Mouse (Mus musculus) liver, embryonic 14.5 days (tissue): ENCODE results near the gene Utrn. TPM values are rescaled to one million over a fixed set of nuclear protein-coding genes. Genes with fewer than 3 reads are reported as not detected.

ENCODE experiments used
- ATAC-seq: fragments of 200-750 bp; cut with Nextera tagmentation; 2 replicates; pipeline ENCODE4 v1.8.0; 2017; ENCODE audit warnings: moderate number of reproducible peaks, mild to moderate bottlenecking, moderate library complexity; ENCODE audit not compliant: insufficient read depth
- DNase-seq, 3 experiments: peaks; one replicate each; pipeline ENCODE4 v3.0.0-alpha.2; 2012 to 2013; ENCODE audit warnings: low read depth in 3 of 3, low spot score in 3 of 3
- H3K27ac ChIP-seq: fragments of 300-500 bp; sonication (generic); 2 replicates; pipeline ENCODE4 v1.5.1; 2014; ENCODE audit warnings: moderate library complexity, mild to moderate bottlenecking, control low read depth, inconsistent platforms
- H3K27me3 ChIP-seq: fragments of 300-500 bp; sonication (generic); 2 replicates; pipeline ENCODE4 v1.6.1; 2014; ENCODE audit warnings: mild to moderate bottlenecking, low read length, moderate library complexity; ENCODE audit not compliant: control insufficient read depth, insufficient read depth
- H3K36me3 ChIP-seq: fragments of 300-500 bp; sonication (generic); replicated peaks from 2 replicates; pipeline ENCODE4 v1.6.1; 2014; ENCODE audit warnings: low read depth; ENCODE audit not compliant: control insufficient read depth, insufficient read depth
- H3K4me1 ChIP-seq, 2 experiments: fragments of 200-500 bp in 1 of 2; fragments of 300-500 bp in 1 of 2; sonication (generic) in 1 of 2; replicated peaks; 2 replicates each; pipeline ENCODE4 v1.6.1; 2012 to 2014; ENCODE audit warnings: antibody characterized with exemption in 1 of 2, inconsistent platforms in 1 of 2, low read length in 1 of 2; ENCODE audit not compliant: control insufficient read depth in 2 of 2, insufficient read depth in 2 of 2
- H3K4me2 ChIP-seq: fragments of 300-500 bp; sonication (generic); 2 replicates; pipeline ENCODE4 v1.6.1; 2014; ENCODE audit warnings: low read depth, mild to moderate bottlenecking, control low read depth, moderate library complexity
- H3K4me3 ChIP-seq, 2 experiments: fragments of 200-500 bp in 1 of 2; fragments of 300-500 bp in 1 of 2; sonication (generic) in 1 of 2; 2 replicates each; pipeline ENCODE4 v1.5.1; 2012 to 2014; ENCODE audit warnings: low read depth in 2 of 2, low read length in 2 of 2, mild to moderate bottlenecking in 2 of 2, control low read depth in 1 of 2, inconsistent platforms in 1 of 2, moderate library complexity in 1 of 2; ENCODE audit not compliant: insufficient read depth in 1 of 2
- H3K9ac ChIP-seq: fragments of 300-500 bp; sonication (generic); replicated peaks from 2 replicates; pipeline ENCODE4 v1.6.1; 2014; ENCODE audit warnings: mild to moderate bottlenecking, control low read depth, moderate library complexity
- H3K9me3 ChIP-seq: fragments of 300-500 bp; sonication (generic); 2 replicates; pipeline ENCODE4 v1.6.1; 2016; ENCODE audit warnings: low read length, mixed read lengths; ENCODE audit not compliant: control insufficient read depth
- CTCF ChIP-seq: IDR thresholded peaks from 2 replicates; pipeline ENCODE4 v1.5.1; 2016; ENCODE audit warnings: antibody characterized with exemption, low read depth, control low read depth
- EP300 ChIP-seq: IDR thresholded peaks from 2 replicates; pipeline ENCODE4 v1.6.1; 2016; ENCODE audit warnings: antibody characterized with exemption, low read depth
- WGBS: fragments of 180-500 bp; shearing (Covaris S2); extraction: QIAGEN DNeasy Blood & Tissue Kit; methylation state at CpG from one replicate; pipeline ENCODE4 v1.1.7; 2014; ENCODE audit not compliant: insufficient replicate concordance; 5-methylcytosine and 5-hydroxymethylcytosine counted together
- polyA plus RNA-seq, 2 experiments: library from polyadenylated mRNA; depleted of rRNA in 1 of 2; stranded (reverse) in 1 of 2; unstranded in 1 of 2; fragments of >200 nt; fragmentation: Nextera tagmentation in 1 of 2; extraction: Ambion mirVana in 1 of 2; gene quantifications; 2 replicates each; pipeline versions ENCODE4 v1.2.1 to v1.2.3; 2012 to 2014

Utrn gene
- polyA plus RNA-seq, 2 experiments, result 2.7 to 4.4 TPM

DNA sequence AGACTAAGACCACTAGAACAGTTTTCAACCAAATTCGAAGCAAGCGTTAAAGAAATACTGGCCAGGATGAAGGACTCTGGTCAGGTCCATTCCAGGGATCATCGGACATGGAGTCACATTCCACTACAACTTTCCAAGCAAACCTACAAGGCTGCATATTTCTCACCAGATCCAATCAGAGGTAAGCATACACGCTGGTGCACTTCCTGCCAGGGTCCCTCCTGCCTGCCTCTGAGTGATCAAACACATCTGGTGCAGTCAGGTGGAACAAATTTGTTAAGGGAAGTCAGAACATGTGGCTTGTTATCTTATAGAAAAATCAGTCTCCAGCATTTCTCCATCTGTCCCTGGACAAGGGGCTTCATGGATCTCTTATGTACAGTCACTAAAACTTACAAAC is 167.0 kb downstream of the Utrn start:
- TF ChIP-seq CTCF (no peak), EP300 (no peak)
- no peaks in the 10 kb centered on the region for H3K27me3 ChIP-seq
- no peak for DNase-seq
- no peak overlapping the region for H3K27ac ChIP-seq
- H3K4me3 ChIP-seq, result no peak overlapping the region
- no peak overlapping the region for H3K9ac ChIP-seq
- H3K4me1 ChIP-seq, result 0 out of 4 replicates have a peak, but pooled peaks cover 0 to 6% of the 10 kb centered on the region in 2 experiments
- no peaks in the 10 kb centered on the region for H3K9me3 ChIP-seq
- 73% methylated on average over 4 of the region's 4 CpGs for WGBS
- H3K4me2 ChIP-seq, result no peak overlapping the region
- no peaks in the 10 kb centered on the region for H3K36me3 ChIP-seq
- no peak for ATAC-seq

DNA sequence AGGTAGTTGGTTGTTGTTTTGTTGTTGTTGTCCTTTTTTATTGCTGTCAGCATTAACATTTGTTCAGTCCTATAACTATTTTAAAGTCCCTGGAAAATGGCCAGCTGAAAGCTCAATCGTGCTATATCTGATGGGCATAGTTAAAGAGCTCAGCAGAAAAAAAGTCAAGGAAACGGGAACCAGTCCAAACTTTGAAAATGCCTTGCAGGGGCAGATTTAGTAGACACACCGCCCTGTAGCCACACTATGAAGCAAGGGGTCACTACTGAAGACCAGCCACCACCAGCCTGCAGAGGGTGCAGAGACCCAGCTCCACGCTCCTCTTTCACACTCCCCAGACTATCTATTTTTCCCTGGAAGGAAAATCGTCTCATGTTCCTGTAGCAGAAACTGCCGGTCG is 167.5 kb downstream of the Utrn start:
- Histone ChIP-seq H3K9me3 (no peaks in the 10 kb centered on the region), H3K4me1 (0 out of 4 replicates have a peak, but pooled peaks cover 0 to 6% of the 10 kb centered on the region in 2 experiments), H3K27me3 (no peaks in the 10 kb centered on the region), H3K36me3 (no peaks in the 10 kb centered on the region), H3K27ac (no peak overlapping the region), H3K4me2 (no peak overlapping the region), H3K4me3 (no peak overlapping the region), H3K9ac (no peak overlapping the region)
- ATAC-seq (no peak), DNase-seq (no peak)
- TF ChIP-seq EP300 (no peak), CTCF (no peak)
- 74% methylated on average over 7 of the region's 7 CpGs for WGBS

DNA sequence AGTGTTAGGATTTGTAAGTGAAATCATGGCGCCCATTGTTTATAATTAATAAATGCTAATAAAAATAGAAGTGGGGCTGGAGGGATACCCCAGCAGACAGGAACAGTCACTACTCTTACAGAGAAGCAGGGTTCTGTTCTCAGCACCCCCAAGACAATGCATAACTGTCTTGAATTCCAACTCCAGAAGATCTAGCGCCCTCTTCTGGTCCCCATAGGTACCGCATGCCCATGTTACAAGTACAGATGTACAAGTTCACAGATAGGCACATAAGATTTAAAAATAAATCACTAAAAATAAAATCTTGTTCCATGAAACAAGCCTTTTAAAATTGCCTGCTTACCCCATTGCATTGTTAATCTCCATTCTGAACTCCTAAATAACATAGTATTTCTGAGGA is 168.6 kb downstream of the Utrn start:
- TF ChIP-seq CTCF, result peak; percentile 56
- TF ChIP-seq EP300, result no peak
- Histone ChIP-seq H3K36me3 (no peaks in the 10 kb centered on the region), H3K4me1 (0 out of 4 replicates have a peak, but pooled peaks cover 0 to 2% of the 10 kb centered on the region in 2 experiments), H3K9me3 (no peaks in the 10 kb centered on the region), H3K27ac (no peak overlapping the region), H3K4me3 (no peak overlapping the region), H3K4me2 (no peak overlapping the region), H3K27me3 (no peaks in the 10 kb centered on the region), H3K9ac (no peak overlapping the region)
- ATAC-seq (no peak), DNase-seq (no peak)
- 75% methylated on average over 3 of the region's 3 CpGs for WGBS

DNA sequence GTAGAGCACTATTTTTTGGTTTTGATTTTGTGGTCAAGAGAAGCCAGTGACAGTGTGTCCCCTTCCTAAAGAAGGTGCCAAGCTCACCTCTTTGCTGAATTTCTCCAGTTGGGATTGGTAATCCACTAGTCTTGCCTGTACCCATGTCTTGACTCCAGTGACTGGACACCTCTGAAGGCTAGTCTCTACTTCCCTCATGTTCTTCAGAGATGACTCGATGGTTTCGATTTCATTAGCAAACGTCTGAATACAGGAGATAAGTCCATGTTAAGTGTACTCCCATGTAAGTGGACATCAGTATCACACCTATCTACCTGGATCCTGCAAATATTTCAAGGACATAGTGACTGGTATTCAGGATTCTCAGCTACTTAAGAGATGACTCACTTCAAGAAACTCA is 171.3 kb downstream of the Utrn start:
- TF ChIP-seq CTCF (no peak), EP300 (no peak)
- ATAC-seq (no peak), DNase-seq (no peak)
- Histone ChIP-seq H3K4me1 (no peaks in the 10 kb centered on the region), H3K4me2 (no peak overlapping the region), H3K9ac (no peak overlapping the region), H3K27me3 (no peaks in the 10 kb centered on the region), H3K4me3 (no peak overlapping the region), H3K9me3 (no peaks in the 10 kb centered on the region), H3K27ac (no peak overlapping the region), H3K36me3 (no peaks in the 10 kb centered on the region)
- WGBS, result 72% methylated on average over 3 of the region's 3 CpGs

GRCm38 (mm10) chr10:12696704-12697103 is 172.5 kb downstream of the Utrn start:
- no peak for TF ChIP-seq CTCF
- no peak for TF ChIP-seq EP300
- no peak for ATAC-seq
- Histone ChIP-seq H3K36me3 (no peaks in the 10 kb centered on the region), H3K4me3 (no peak overlapping the region), H3K4me1 (no peaks in the 10 kb centered on the region), H3K9ac (no peak overlapping the region), H3K27ac (no peak overlapping the region), H3K4me2 (no peak overlapping the region), H3K27me3 (no peaks in the 10 kb centered on the region), H3K9me3 (no peaks in the 10 kb centered on the region)
- WGBS, result 69% methylated on average over 6 of the region's 6 CpGs
- no peak for DNase-seq
